Mouse (Mus musculus): ENCODE results near the gene Tmem80.

Gene Tmem80

DNA sequence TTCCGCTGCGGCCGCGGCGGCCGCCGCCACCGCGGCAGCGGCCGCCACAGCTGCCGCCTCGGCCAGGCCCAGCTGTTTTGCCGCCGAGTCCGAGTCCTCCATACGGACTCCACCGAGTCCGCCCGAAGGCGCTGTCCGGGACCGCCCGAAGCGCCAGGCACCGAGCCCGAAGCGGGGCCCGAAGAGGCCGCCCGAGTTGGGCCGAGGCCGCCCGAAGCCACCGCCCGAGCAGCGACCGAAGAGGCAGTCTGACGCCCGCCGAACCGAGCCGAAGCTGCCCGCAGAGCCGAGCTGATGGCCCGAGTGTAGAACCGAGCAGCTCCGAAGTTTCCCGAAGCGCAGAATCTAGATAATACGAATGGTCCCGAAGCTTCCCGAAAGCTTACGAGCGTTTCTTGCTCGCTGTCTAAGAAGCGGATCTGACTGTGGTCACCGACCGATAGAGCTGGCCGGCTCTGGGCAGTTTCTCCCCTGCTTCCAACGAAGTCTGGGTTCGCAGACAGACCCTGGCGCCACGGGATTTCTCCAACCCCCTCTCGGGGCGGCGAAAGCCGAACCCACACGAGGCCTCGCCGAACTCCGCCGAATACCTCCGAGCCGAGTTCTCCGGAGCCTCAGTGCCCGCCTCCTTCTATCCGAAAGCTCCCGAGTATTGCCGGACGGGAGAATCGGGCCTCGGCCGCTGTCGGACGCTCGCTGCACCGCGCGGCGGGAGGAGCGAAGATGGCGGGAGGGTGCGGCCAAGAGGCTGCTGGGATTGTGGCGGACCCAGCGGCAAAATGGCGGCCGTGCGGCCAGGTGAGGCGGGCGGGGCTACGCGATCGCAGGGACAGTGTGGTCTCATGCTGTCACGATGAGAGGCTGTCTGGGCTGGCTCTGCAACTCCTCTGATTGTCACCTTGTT is at the start of gene Tmem80, which contains the start of gene Deaf1:
Gene Tmem80, plus strand, starts transcription at position 271 of the 904 bp plus-strand sequence.
Gene Deaf1, minus strand, starts transcription at position 222 of the 904 bp plus-strand sequence.
- peak; percentile 100 for DNase-seq

GRCm38 (mm10) chr7:141278766-141279590 is 48.6 kb upstream of the Tmem80 start, which contains the start of gene Sct:
TSS of gene Sct (minus strand) at chr7:141279133.
- peak; percentile 72 to 77 for DNase-seq

GRCm38 (mm10) chr7:141281442-141281841 is 46.1 kb upstream of the Tmem80 start:
- no peak for DNase-seq

DNA sequence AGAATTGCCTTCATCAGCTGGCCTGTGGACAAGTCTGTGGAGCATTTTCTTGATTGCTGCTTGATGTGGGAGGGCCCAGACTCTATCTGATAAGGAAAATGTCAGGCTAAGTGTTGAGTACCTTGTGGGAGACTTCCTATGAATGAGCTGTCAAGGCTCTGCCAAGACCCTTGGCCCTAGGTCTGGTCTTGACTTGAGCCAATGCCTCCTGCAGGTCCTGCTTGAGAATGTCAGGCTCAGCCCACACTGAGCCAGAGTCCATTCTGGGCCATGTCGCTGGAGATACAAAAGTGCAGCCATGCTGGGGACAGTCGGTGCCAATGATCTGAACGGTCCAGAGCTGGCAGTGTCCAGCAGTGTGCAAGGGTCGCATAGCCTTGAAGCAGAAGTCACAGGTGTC is 44.8 kb upstream of the Tmem80 start:
- DNase-seq, result peak in 1 of 2 experiments; percentile 59

- DNase-seq, result no peak
Observed at GRCm38 (mm10) chr7:141288042-141288441, 39.5 kb upstream of the Tmem80 start.

DNA sequence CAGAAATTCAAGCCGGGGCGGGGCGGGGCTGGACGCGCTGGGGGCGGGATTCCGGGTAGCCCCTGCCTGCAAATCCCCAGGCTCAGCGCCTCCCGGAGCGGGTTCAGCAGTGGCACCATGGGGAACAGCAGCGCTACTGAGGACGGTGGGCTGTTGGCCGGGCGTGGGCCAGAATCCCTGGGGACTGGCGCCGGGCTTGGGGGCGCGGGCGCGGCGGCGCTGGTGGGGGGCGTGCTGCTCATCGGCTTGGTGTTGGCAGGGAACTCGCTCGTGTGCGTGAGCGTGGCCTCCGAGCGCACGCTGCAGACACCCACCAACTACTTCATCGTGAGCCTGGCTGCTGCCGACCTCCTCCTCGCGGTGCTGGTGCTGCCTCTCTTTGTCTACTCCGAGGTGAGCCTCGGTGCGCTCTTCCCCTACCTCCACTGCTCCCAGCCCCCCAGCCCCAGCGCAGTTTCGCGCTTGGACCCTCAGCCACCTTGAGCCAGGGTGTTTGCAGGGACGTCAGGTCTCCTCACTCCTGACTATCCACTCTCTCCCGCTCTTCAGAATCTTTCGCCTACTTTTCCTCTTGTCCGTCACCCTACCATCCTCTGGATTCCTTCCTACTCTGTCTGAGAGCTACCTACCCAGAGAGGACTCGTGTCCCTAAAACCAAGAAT is 35.5 kb upstream of the Tmem80 start, which contains the start of gene Drd4:
Gene Drd4, plus strand, starts transcription at position 86 of the 662 bp plus-strand sequence.
- DNase-seq, result peak in 1 of 2 experiments; percentile 38

- DNase-seq, result no peak
Observed at GRCm38 (mm10) chr7:141292583-141293388, 34.8 kb upstream of the Tmem80 start.

DNA sequence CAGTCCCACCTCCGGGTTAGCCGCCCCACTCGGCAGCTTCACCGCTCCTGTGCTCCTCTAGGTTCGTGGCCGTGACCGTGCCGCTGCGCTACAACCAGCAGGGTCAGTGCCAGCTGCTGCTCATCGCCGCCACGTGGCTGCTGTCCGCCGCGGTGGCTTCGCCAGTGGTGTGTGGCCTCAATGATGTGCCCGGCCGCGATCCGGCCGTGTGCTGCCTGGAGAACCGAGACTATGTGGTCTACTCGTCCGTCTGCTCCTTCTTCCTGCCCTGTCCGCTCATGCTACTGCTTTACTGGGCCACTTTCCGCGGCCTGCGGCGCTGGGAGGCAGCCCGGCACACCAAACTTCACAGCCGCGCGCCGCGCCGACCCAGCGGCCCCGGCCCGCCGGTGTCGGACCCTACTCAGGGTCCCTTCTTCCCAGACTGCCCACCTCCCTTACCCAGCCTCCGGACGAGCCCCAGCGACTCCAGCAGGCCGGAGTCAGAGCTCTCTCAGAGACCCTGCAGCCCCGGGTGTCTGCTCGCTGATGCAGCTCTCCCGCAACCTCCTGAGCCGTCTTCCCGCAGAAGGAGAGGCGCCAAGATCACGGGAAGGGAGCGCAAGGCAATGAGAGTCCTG is 33.6 kb upstream of the Tmem80 start:
- DNase-seq, result peak; percentile 36 to 52

- DNase-seq, result no peak
Observed at GRCm38 (mm10) chr7:141294479-141294878, 33.1 kb upstream of the Tmem80 start.

- DNase-seq, result peak; percentile 39 to 45
Observed at GRCm38 (mm10) chr7:141297926-141298650, 29.5 kb upstream of the Tmem80 start.

DNA sequence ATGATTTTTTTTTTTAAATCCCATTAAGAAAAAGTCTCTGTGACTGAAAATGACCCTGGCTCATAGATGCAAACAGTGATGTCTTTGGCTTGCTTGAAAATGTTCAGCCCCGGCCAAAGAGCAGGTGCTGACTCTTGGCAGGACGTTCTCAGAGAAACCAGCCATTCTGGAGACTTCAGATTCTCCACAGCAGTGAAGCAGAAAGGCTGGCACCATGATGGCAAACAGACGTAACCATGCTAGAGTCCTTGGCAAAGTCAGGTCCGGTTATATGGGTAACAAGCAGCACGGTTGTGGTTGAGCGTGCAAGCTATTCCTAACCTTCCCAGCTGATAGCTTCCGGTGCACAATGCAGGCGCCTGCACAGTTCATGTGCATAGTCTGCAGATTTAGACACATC is 28.4 kb upstream of the Tmem80 start:
- DNase-seq, result peak; percentile 80 to 85

DNA sequence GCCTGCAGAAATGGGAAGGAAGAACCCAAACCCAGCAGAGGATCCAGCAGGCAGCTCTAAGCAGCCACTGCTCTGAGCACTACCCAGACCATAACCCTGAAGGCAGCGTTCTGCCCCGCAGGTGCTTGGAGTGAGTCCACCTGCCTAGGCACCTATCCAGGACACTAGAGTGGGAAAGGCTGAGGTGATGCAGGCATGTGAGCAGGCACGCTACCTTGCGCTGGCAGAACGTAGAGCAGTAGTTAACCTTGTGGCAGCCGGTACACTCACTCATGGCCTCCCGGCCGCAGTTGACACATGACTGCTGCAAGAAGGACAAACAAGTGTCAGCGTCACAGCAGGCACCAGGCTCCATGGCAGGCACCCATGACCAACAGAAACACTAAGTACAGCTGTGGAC is 26.2 kb upstream of the Tmem80 start:
- peak; percentile 86 to 89 for DNase-seq

DNA sequence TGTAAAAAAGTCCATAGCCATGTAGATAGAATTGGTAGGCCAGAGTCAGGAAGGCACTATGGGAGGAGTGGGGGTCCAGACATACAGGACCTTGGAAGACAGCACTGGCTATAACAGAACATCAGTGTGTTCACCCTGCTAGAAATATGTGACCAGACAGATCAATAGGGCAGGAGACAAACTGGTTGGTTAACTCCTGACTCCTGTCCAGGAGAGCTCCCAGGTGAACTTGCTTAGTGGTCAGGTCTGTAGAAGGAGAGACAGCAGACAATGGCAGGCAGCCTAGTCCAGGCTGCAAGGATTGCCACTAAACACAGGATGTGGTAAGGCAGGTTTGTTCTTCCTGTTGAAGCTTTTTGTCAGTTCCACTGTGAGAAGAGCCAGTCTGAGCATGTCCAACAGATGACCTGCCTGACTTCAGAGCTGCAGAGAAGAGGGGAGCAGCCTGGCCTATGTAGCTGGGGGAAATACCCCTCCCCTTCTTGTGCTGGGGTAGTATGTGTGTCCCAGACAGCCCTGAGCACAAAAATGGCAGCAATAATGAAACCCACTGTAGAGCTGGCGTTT is 24.8 kb upstream of the Tmem80 start:
- DNase-seq, result no peak

- DNase-seq, result no peak
Observed at GRCm38 (mm10) chr7:141304537-141304936, 23.0 kb upstream of the Tmem80 start.

DNA sequence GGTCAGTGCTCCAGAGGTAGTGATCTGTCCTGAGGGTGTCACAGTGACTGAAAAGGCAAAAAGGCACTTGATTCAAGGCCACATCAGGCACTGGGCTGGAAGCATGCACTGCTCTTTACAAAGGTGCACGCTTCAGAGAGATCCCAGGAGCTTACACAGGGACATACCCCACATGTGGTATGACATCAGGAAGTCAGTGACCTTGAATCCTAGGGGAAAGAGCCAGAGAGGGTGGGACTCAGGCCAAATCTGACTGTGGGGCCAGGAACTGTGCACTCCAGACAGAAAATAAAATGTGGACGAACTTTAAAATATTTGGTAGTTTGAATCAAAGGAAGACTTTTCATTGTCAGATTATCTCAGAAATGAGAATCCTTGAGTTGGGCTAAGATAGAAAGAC is 13.1 kb upstream of the Tmem80 start:
- DNase-seq, result no peak

- DNase-seq, result no peak
Observed at GRCm38 (mm10) chr7:141315076-141315475, 12.5 kb upstream of the Tmem80 start.

- peak; percentile 62 to 73 for DNase-seq
Observed at GRCm38 (mm10) chr7:141315974-141316373, 11.6 kb upstream of the Tmem80 start.

DNA sequence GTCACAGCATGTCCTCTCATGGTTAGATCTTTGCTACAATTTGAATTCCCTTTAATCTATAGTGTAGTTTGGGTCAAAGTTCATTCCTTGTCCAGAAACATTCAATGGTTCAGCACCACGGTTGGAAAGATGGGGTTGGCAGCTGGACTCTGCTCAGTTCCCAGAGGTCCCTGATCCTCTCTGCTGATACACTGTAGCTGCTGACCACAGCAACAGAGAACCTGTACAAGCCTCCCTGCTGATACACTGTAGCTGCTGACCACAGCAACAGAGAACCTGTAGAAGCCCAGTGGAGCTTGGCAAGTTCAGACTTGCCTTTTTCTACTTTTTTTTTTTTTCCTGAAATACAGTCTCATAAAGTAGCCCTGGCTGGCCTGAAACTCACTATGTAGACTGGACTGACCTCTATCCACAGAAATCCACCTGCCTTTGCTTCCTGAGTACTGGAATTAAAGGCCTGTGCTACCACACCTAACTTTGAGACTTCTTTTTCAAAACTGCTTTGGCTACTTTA is 9.9 kb upstream of the Tmem80 start:
- no peak for DNase-seq

GRCm38 (mm10) chr7:141319446-141319845 is 8.1 kb upstream of the Tmem80 start:
- DNase-seq, result no peak

DNA sequence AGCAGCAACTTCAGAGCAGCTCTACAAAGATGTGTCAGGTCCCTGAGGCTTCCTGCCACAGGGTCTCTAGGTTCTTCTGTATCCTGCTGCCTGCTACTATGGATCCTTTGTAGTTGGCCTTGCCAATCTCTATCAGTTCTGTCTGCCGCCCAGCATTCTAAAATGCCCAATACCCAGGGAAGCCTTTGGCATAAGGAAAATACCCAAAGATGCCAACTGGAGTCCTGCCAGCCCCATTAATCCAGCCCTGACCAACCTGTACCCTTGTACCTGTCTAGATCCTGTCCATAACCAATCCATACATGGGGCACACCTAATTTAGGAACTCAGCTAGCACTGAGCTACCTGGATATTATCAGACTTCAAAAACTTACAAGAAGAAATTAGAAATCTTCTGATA is 2.9 kb upstream of the Tmem80 start:
- DNase-seq, result peak; percentile 67

Measured in cerebellum, postnatal 14 days (tissue).